Comparison of ENCODE assay signal across 14 mouse cellular contexts in genomic region chr3:80893055-80893690, GRCm38 (mm10). TPM values are rescaled to one million over a fixed set of nuclear protein-coding genes. Genes with fewer than 3 reads are reported as not detected.
DNase-seq lines count a peak whose midpoint lies in the region; ATAC-seq and TF ChIP-seq lines count a peak whose summit lies in the region.
"Had no signal": no experiment of that assay in that cellular context is flagged by ENCODE, and none has a peak within 500 bp of the region (broad histone marks: within the 10 kb centered on the region; RNA-seq: fewer than 3 reads in every experiment).

No protein-coding gene starts in this region.

- no peaks in the 10 kb centered on the region for H3K4me1 ChIP-seq in kidney, postnatal 0 days (replicated peaks; ENCODE audit: insufficient read depth, low read length)
- H3K4me1 ChIP-seq in midbrain, embryonic 14.5 days (ENCODE audit: control insufficient read depth, insufficient read depth, low read length), result 0 out of 2 replicates have a peak, but pooled peaks cover 3% of the 10 kb centered on the region
- H3K4me1 ChIP-seq: liver, embryonic 13.5 days had no signal

- no peak overlapping the region for H3K4me2 ChIP-seq in kidney, postnatal 0 days (ENCODE audit: low read length)
- H3K4me2 ChIP-seq in midbrain, embryonic 14.5 days (ENCODE audit: low read length), result no peak overlapping the region
- H3K4me2 ChIP-seq: heart, embryonic 12.5 days; liver, embryonic 13.5 days; neural tube, embryonic 12.5 days had no signal

- intact Hi-C loops in gastrocnemius, postnatal 14 days (cut with DNase I; ENCODE audit: low total_unique reads), result no loop called here

- WGBS in kidney, postnatal 0 days, result 25% methylated on average over 4 of the region's 4 CpGs
- 53% methylated on average over 4 of the region's 4 CpGs for WGBS in midbrain, embryonic 14.5 days

- no peak for TF ChIP-seq CTCF in kidney, postnatal 0 days (IDR thresholded peaks at IDR 0.05; ENCODE audit: low read depth)

- no peaks in the 10 kb centered on the region for H3K36me3 ChIP-seq in kidney, postnatal 0 days (ENCODE audit: insufficient read depth, low read length)
- H3K36me3 ChIP-seq in midbrain, embryonic 14.5 days (ENCODE audit: control insufficient read depth, insufficient read depth, low read length), result no peaks in the 10 kb centered on the region
- H3K36me3 ChIP-seq: heart, embryonic 12.5 days; liver, embryonic 13.5 days; neural tube, embryonic 12.5 days had no signal

- DNase-seq in embryo, embryonic 10.5 days (ENCODE audit: low spot score), result peak; percentile 24
- no peak for DNase-seq in embryo, embryonic 11 days
- peak; percentile 50 for DNase-seq in kidney, postnatal 0 days (ENCODE audit: low spot score)
- no peak for DNase-seq in kidney, adult 8-10 months
- DNase-seq in Muller cell, postnatal 12 days (ENCODE audit: inconsistent ontology term), result peak; percentile 31
- peak; percentile 18 for DNase-seq in midbrain, embryonic 14.5 days
- no peak for DNase-seq in gastrocnemius, postnatal 14 days
- DNase-seq: cerebellum, adult 2 months; gastrocnemius, postnatal 25 days; liver, embryonic 13.5 days had no signal

- H3K9me3 ChIP-seq in kidney, postnatal 0 days (replicated peaks; ENCODE audit: low read length), result no peaks in the 10 kb centered on the region
- no peaks in the 10 kb centered on the region for H3K9me3 ChIP-seq in midbrain, embryonic 14.5 days (ENCODE audit: control insufficient read depth, low read length)
- H3K9me3 ChIP-seq: heart, embryonic 12.5 days; liver, embryonic 13.5 days; neural tube, embryonic 12.5 days had no signal

- H3K4me3 ChIP-seq in kidney, postnatal 0 days (replicated peaks; ENCODE audit: low read depth, low read length), result no peak overlapping the region
- H3K4me3 ChIP-seq in midbrain, embryonic 14.5 days (replicated peaks; ENCODE audit: low read depth, low read length), result no peak overlapping the region
- H3K4me3 ChIP-seq: heart, embryonic 12.5 days; liver, embryonic 13.5 days; neural tube, embryonic 12.5 days had no signal

- H3K27ac ChIP-seq in kidney, postnatal 0 days, result no peak overlapping the region
- H3K27ac ChIP-seq in midbrain, embryonic 14.5 days (replicated peaks; ENCODE audit: low read depth, low read length), result 0 out of 2 replicates have a peak overlapping the region, but pooled peaks have one; percentile 26
- H3K27ac ChIP-seq: liver, embryonic 13.5 days; neural tube, embryonic 12.5 days had no signal

- no peaks in the 10 kb centered on the region for H3K27me3 ChIP-seq in kidney, postnatal 0 days (ENCODE audit: insufficient read depth, low read length)
- no peaks in the 10 kb centered on the region for H3K27me3 ChIP-seq in midbrain, embryonic 14.5 days (ENCODE audit: control insufficient read depth, insufficient read depth, low read length)
- H3K27me3 ChIP-seq: heart, embryonic 12.5 days; liver, embryonic 13.5 days; neural tube, embryonic 12.5 days had no signal

- H3K9ac ChIP-seq in kidney, postnatal 0 days (ENCODE audit: low read depth, low read length), result no peak overlapping the region
- H3K9ac ChIP-seq in midbrain, embryonic 14.5 days (replicated peaks; ENCODE audit: low read length), result no peak overlapping the region
- H3K9ac ChIP-seq: heart, embryonic 12.5 days; liver, embryonic 13.5 days; neural tube, embryonic 12.5 days had no signal

- ATAC-seq in kidney, postnatal 0 days (replicated peaks; ENCODE audit: low FRiP score, low read depth), result no peak
- ATAC-seq in midbrain, embryonic 14.5 days (ENCODE audit: low FRiP score, low TSS enrichment), result no peak
- no peak for ATAC-seq in cerebellum, adult (ENCODE audit: insufficient number of reproducible peaks, low FRiP score, low TSS enrichment)
- ATAC-seq: forebrain, embryonic 14.5 days had no signal

RNA-seq across cellular contexts. Expression of gene Glrb, which starts 20.3 kb away (rescaled TPM):
- 5.4 and 5.6 TPM in 2 replicates for polyA plus RNA-seq in kidney, postnatal 0 days (2015; fragmentation: Nextera tagmentation; extraction: Ambion mirVana)
- 28.4 and 30.2 TPM in 2 replicates for polyA plus RNA-seq in midbrain, embryonic 14.5 days (2014; fragmentation: Nextera tagmentation; extraction: Ambion mirVana)
- under 1 TPM; 0.24 to 0.47 TPM for total RNA-seq in gastrocnemius, postnatal 14 days (2021)

Comparison
In these comparisons a context has a peak if more than half of its experiments do, and no peak if none do; other contexts are left out.
1. DNase-seq: peak in embryo, embryonic 10.5 days (single experiment), kidney, postnatal 0 days (single experiment), Muller cell, postnatal 12 days (single experiment) and midbrain, embryonic 14.5 days (single experiment); none in embryo, embryonic 11 days (single experiment), kidney, adult 8-10 months (0 of 2) and gastrocnemius, postnatal 14 days (single experiment).